Comparison of ENCODE assay signal across 10 mouse cellular contexts in genomic region chr11:54214499-54215443, GRCm38 (mm10). TPM values are rescaled to one million over a fixed set of nuclear protein-coding genes. Genes with fewer than 3 reads are reported as not detected.
A peak's percentile ranks its signal among the peaks of the same experiment; 100 is the strongest.
DNase-seq lines count a peak whose midpoint lies in the region; ATAC-seq lines count a peak whose summit lies in the region.
"Had no signal": no experiment of that assay in that cellular context is flagged by ENCODE, and none has a peak within 500 bp of the region (broad histone marks: within the 10 kb centered on the region; RNA-seq: fewer than 3 reads in every experiment).

No protein-coding gene starts in this region.

- H3K4me1 ChIP-seq in forebrain, embryonic 11.5 days (replicated peaks; ENCODE audit: control insufficient read depth, insufficient read depth, low read length): no peaks in the 10 kb centered on the region

- H3K4me3 ChIP-seq in forebrain, embryonic 11.5 days (ENCODE audit: low read depth, low read length): no peak overlapping the region
- H3K4me3 ChIP-seq: embryonic facial prominence, embryonic 15.5 days had no signal

- ATAC-seq in megakaryocyte, adult 5-6 weeks (ENCODE audit: poor library complexity, severe bottlenecking): peak; percentile 56
- ATAC-seq in forebrain, embryonic 11.5 days (replicated peaks; ENCODE audit: low FRiP score): no peak

- peak; percentile 50 for DNase-seq in MEL-GATA-1-ER (ENCODE audit: extremely low read depth, low read depth)
- peak; percentile 94 for DNase-seq in adrenal gland, postnatal 10 days
- DNase-seq in gastrocnemius, adult 8-10 months (ENCODE audit: low spot score in 2 of 2): peak; percentile 73 to 84
- DNase-seq in large intestine, adult 2 months (ENCODE audit: low read depth, low spot score): peak; percentile 6
- peak; percentile 50 for DNase-seq in testis, postnatal 14 days (ENCODE audit: low spot score)
- DNase-seq in embryo, embryonic 10 days (ENCODE audit: low spot score): no peak
- DNase-seq in forebrain, embryonic 11.5 days (ENCODE audit: low spot score): no peak

- H3K9me3 ChIP-seq in forebrain, embryonic 11.5 days (ENCODE audit: control insufficient read depth, low read length): no peaks in the 10 kb centered on the region
- H3K9me3 ChIP-seq: embryonic facial prominence, embryonic 15.5 days had no signal

- no peak overlapping the region for H3K27ac ChIP-seq in forebrain, embryonic 11.5 days (ENCODE audit: low read depth, low read length)
- H3K27ac ChIP-seq: embryonic facial prominence, embryonic 15.5 days; liver, embryonic 14.5 days had no signal

- 65% methylated on average over 9 of the region's 9 CpGs for WGBS in large intestine, adult 2 months
- 89% methylated on average over 9 of the region's 9 CpGs for WGBS in forebrain, embryonic 11.5 days

- H3K27me3 ChIP-seq in forebrain, embryonic 11.5 days (ENCODE audit: control insufficient read depth, insufficient read depth, low read length): no peaks in the 10 kb centered on the region

- H3K36me3 ChIP-seq in forebrain, embryonic 11.5 days (ENCODE audit: control insufficient read depth, insufficient read depth, low read length): no peaks in the 10 kb centered on the region
- H3K36me3 ChIP-seq: embryonic facial prominence, embryonic 15.5 days had no signal

- H3K9ac ChIP-seq in forebrain, embryonic 11.5 days (ENCODE audit: low read length): no peak overlapping the region
- H3K9ac ChIP-seq: embryonic facial prominence, embryonic 15.5 days; liver, embryonic 14.5 days had no signal

- no peak overlapping the region for H3K4me2 ChIP-seq in forebrain, embryonic 11.5 days (ENCODE audit: low read depth, low read length, severe bottlenecking)
- H3K4me2 ChIP-seq: embryonic facial prominence, embryonic 15.5 days had no signal

RNA-seq across cellular contexts. Expression of gene Csf2, which starts 34.7 kb away (rescaled TPM):
- total RNA-seq in adrenal gland, postnatal 10 days (2021): not detected
- total RNA-seq in gastrocnemius, adult 8-10 months (2022): not detected
- 0.15 and 0.21 TPM in 2 replicates for polyA plus RNA-seq in large intestine, adult 2 months (2012; rRNA removed)
- total RNA-seq in megakaryocyte, adult 5-6 weeks (2015): not detected in 2 replicates
- not detected in 2 replicates for total RNA-seq in megakaryocyte, adult 5-6 weeks (2017)
- polyA plus RNA-seq in forebrain, embryonic 11.5 days (2014; fragmentation: Nextera tagmentation; extraction: Ambion mirVana): not detected in 2 replicates
- polyA plus RNA-seq: embryonic facial prominence, embryonic 15.5 days; liver, embryonic 14.5 days had no signal

RNA-seq across cellular contexts. Expression of gene Il3, which starts 52.3 kb away (rescaled TPM):
- not detected for total RNA-seq in adrenal gland, postnatal 10 days (2021)
- not detected for total RNA-seq in gastrocnemius, adult 8-10 months (2022)
- not detected in 2 replicates for polyA plus RNA-seq in large intestine, adult 2 months (2012; rRNA removed)
- not detected in 2 replicates for total RNA-seq in megakaryocyte, adult 5-6 weeks (2015)
- not detected in 2 replicates for total RNA-seq in megakaryocyte, adult 5-6 weeks (2017)
- not detected in 2 replicates for polyA plus RNA-seq in forebrain, embryonic 11.5 days (2014; fragmentation: Nextera tagmentation; extraction: Ambion mirVana)
- polyA plus RNA-seq: embryonic facial prominence, embryonic 15.5 days; liver, embryonic 14.5 days had no signal

Comparison
In these comparisons a context has a peak if more than half of its experiments do, and no peak if none do; other contexts are left out.
1. DNase-seq: peak in MEL-GATA-1-ER (single experiment), adrenal gland, postnatal 10 days (single experiment), gastrocnemius, adult 8-10 months (2 of 2), large intestine, adult 2 months (single experiment) and testis, postnatal 14 days (single experiment); none in embryo, embryonic 10 days (single experiment) and forebrain, embryonic 11.5 days (single experiment).